ENCODE assay signal across 1 mouse cellular context in the genomic region with DNA sequence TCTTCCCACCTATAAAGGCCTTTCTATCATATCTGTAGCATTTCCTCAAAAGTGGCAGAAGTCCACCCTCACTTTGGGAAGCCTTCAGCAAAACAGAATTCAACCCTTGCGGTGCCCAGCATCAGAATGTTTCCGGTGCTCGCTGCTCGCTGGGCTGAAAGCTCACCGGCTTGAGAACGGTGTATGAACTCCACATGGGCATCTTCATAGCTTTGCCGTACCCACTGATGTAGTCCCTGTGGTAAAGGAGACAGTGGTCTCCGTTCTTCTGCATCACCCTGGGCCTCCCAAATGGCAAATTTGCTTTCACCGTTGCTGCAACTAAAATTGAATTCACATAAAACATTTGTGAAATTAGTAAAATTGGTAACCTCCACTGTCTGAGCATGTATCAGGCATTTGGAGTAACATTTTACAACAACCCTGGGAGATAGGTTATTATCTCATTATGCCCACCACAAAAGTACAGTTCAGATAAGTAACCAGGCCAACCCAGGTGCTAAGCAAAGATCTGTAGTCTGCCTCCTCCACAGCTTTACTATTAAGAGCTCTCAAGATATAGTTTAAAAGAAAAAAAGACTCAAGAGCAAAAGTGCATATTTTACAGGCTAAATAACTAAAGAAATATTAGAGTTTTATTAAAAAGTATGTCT.
TF ChIP-seq lines count a peak whose summit lies in the region.

No protein-coding gene starts in this region.

TF ChIP-seq in MEL, 35 proteins besides CTCF, POLR2A, EP300 and RAD21 (continued from another document):
- TF ChIP-seq ZMIZ1 (IDR thresholded peaks at IDR 0.05; ENCODE audit: low read depth, low read length) (peak; percentile 51; the same call in 1 of the 2 replicates), SIN3A (IDR thresholded peaks at IDR 0.05; ENCODE audit: low read length) (peak; percentile 73), ZNF384 (IDR thresholded peaks at IDR 0.05; ENCODE audit: low read depth, low read length) (peak; percentile 69), MXI1 (IDR thresholded peaks at IDR 0.05; ENCODE audit: low read depth, low read length) (peak; percentile 34; the same call in 1 of the 2 replicates), E2F4 (IDR thresholded peaks at IDR 0.05; ENCODE audit: borderline replicate concordance, low read depth, low read length) (no peak), MAX (IDR thresholded peaks at IDR 0.05; ENCODE audit: low read length) (0 out of 2 replicates have a peak, but pooled peaks have one; percentile 14), POLR2AphosphoS5 (IDR thresholded peaks at IDR 0.05; ENCODE audit: borderline replicate concordance, low read depth, low read length) (no peak), USF2 (IDR thresholded peaks at IDR 0.05; ENCODE audit: borderline replicate concordance in 1 of 2, insufficient read depth in 1 of 2, low read depth in 1 of 2, low read length in 2 of 2) (no peak), ZKSCAN1 (IDR thresholded peaks at IDR 0.05; ENCODE audit: low read depth, low read length) (0 out of 2 replicates have a peak, but pooled peaks have one; percentile 40), SMC3 (IDR thresholded peaks at IDR 0.05; ENCODE audit: low read depth, low read length) (no peak)
